Mouse (Mus musculus): ENCODE measurements around the gene Sh2d1b2. TPM values are rescaled to one million over a fixed set of nuclear protein-coding genes. Genes with fewer than 3 reads are reported as not detected.

Gene Sh2d1b2
- polyA plus RNA-seq, 1 experiment, result 0.04 TPM

- H3K27ac ChIP-seq (ENCODE audit: control insufficient read depth, insufficient read depth, low read length), result no peak overlapping the region
- H3K4me3 ChIP-seq (ENCODE audit: control insufficient read depth, insufficient read depth, low read length), result no peak overlapping the region
- H3K4me1 ChIP-seq (replicated peaks; ENCODE audit: control insufficient read depth, insufficient read depth, low read length), result no peaks in the 10 kb centered on the region
- 90% methylated on average over 5 of the region's 5 CpGs for WGBS
- TF ChIP-seq CTCF (IDR thresholded peaks at IDR 0.05; ENCODE audit: borderline replicate concordance, control insufficient read depth, extremely low read depth, insufficient read depth, low read length, poor library complexity) (no peak), POLR2A (IDR thresholded peaks at IDR 0.05; ENCODE audit: control insufficient read depth, extremely low read depth, insufficient read depth, low read length, poor library complexity) (no peak)
- no peaks in the 10 kb centered on the region for H3K36me3 ChIP-seq (ENCODE audit: control insufficient read depth, insufficient read depth, low read length)
- no peak for DNase-seq
- H3K27me3 ChIP-seq (ENCODE audit: control insufficient read depth, insufficient read depth, low read length), result no peaks in the 10 kb centered on the region
Measured at GRCm38 (mm10) chr1:170293257-170293656, 60.7 kb downstream of the Sh2d1b2 start.

GRCm38 (mm10) chr1:170294786-170295570 lies 62.4 kb downstream of the Sh2d1b2 start:
- TF ChIP-seq POLR2A (IDR thresholded peaks at IDR 0.05; ENCODE audit: control insufficient read depth, extremely low read depth, insufficient read depth, low read length, poor library complexity) (no peak), CTCF (IDR thresholded peaks at IDR 0.05; ENCODE audit: borderline replicate concordance, control insufficient read depth, extremely low read depth, insufficient read depth, low read length, poor library complexity) (no peak)
- WGBS, result 95% methylated on average over 15 of the region's 15 CpGs
- no peak for DNase-seq
- no peaks in the 10 kb centered on the region for H3K4me1 ChIP-seq (replicated peaks; ENCODE audit: control insufficient read depth, insufficient read depth, low read length)
- H3K4me3 ChIP-seq (ENCODE audit: control insufficient read depth, insufficient read depth, low read length), result no peak overlapping the region
- H3K27ac ChIP-seq (ENCODE audit: control insufficient read depth, insufficient read depth, low read length), result no peak overlapping the region
- H3K36me3 ChIP-seq (ENCODE audit: control insufficient read depth, insufficient read depth, low read length), result no peaks in the 10 kb centered on the region
- no peaks in the 10 kb centered on the region for H3K27me3 ChIP-seq (ENCODE audit: control insufficient read depth, insufficient read depth, low read length)

- H3K4me3 ChIP-seq (ENCODE audit: control insufficient read depth, insufficient read depth, low read length), result no peak overlapping the region
- 57% methylated on average over 4 of the region's 4 CpGs for WGBS
- H3K4me1 ChIP-seq (replicated peaks; ENCODE audit: control insufficient read depth, insufficient read depth, low read length), result no peaks in the 10 kb centered on the region
- H3K27me3 ChIP-seq (ENCODE audit: control insufficient read depth, insufficient read depth, low read length), result no peaks in the 10 kb centered on the region
- TF ChIP-seq CTCF (IDR thresholded peaks at IDR 0.05; ENCODE audit: borderline replicate concordance, control insufficient read depth, extremely low read depth, insufficient read depth, low read length, poor library complexity) (no peak), POLR2A (IDR thresholded peaks at IDR 0.05; ENCODE audit: control insufficient read depth, extremely low read depth, insufficient read depth, low read length, poor library complexity) (no peak)
- no peak overlapping the region for H3K27ac ChIP-seq (ENCODE audit: control insufficient read depth, insufficient read depth, low read length)
- DNase-seq, result no peak
- no peaks in the 10 kb centered on the region for H3K36me3 ChIP-seq (ENCODE audit: control insufficient read depth, insufficient read depth, low read length)
Measured at GRCm38 (mm10) chr1:170299496-170299895, 66.9 kb downstream of the Sh2d1b2 start.

- WGBS, result 96% methylated on average over 9 of the region's 9 CpGs
- DNase-seq, result no peak
- TF ChIP-seq POLR2A (IDR thresholded peaks at IDR 0.05; ENCODE audit: control insufficient read depth, extremely low read depth, insufficient read depth, low read length, poor library complexity) (no peak), CTCF (IDR thresholded peaks at IDR 0.05; ENCODE audit: borderline replicate concordance, control insufficient read depth, extremely low read depth, insufficient read depth, low read length, poor library complexity) (no peak)
- H3K4me1 ChIP-seq (replicated peaks; ENCODE audit: control insufficient read depth, insufficient read depth, low read length), result no peaks in the 10 kb centered on the region
- H3K27ac ChIP-seq (ENCODE audit: control insufficient read depth, insufficient read depth, low read length), result no peak overlapping the region
- H3K27me3 ChIP-seq (ENCODE audit: control insufficient read depth, insufficient read depth, low read length), result no peaks in the 10 kb centered on the region
- no peak overlapping the region for H3K4me3 ChIP-seq (ENCODE audit: control insufficient read depth, insufficient read depth, low read length)
- H3K36me3 ChIP-seq (ENCODE audit: control insufficient read depth, insufficient read depth, low read length), result no peaks in the 10 kb centered on the region
Measured at GRCm38 (mm10) chr1:170301686-170302085, 69.1 kb downstream of the Sh2d1b2 start.

- WGBS, result 93% methylated on average over 6 of the region's 6 CpGs
- Histone ChIP-seq H3K4me1 (replicated peaks; ENCODE audit: control insufficient read depth, insufficient read depth, low read length) (no peaks in the 10 kb centered on the region), H3K27me3 (ENCODE audit: control insufficient read depth, insufficient read depth, low read length) (no peaks in the 10 kb centered on the region), H3K27ac (ENCODE audit: control insufficient read depth, insufficient read depth, low read length) (no peak overlapping the region), H3K36me3 (ENCODE audit: control insufficient read depth, insufficient read depth, low read length) (no peaks in the 10 kb centered on the region), H3K4me3 (ENCODE audit: control insufficient read depth, insufficient read depth, low read length) (no peak overlapping the region)
- TF ChIP-seq CTCF (IDR thresholded peaks at IDR 0.05; ENCODE audit: borderline replicate concordance, control insufficient read depth, extremely low read depth, insufficient read depth, low read length, poor library complexity) (no peak), POLR2A (IDR thresholded peaks at IDR 0.05; ENCODE audit: control insufficient read depth, extremely low read depth, insufficient read depth, low read length, poor library complexity) (no peak)
- DNase-seq, result no peak
Measured at GRCm38 (mm10) chr1:170302456-170302855, 69.9 kb downstream of the Sh2d1b2 start.

GRCm38 (mm10) chr1:170303103-170303502 lies 70.6 kb downstream of the Sh2d1b2 start:
- 96% methylated on average over 6 of the region's 6 CpGs for WGBS
- Histone ChIP-seq H3K4me1 (replicated peaks; ENCODE audit: control insufficient read depth, insufficient read depth, low read length) (no peaks in the 10 kb centered on the region), H3K27ac (ENCODE audit: control insufficient read depth, insufficient read depth, low read length) (no peak overlapping the region), H3K4me3 (ENCODE audit: control insufficient read depth, insufficient read depth, low read length) (no peak overlapping the region), H3K36me3 (ENCODE audit: control insufficient read depth, insufficient read depth, low read length) (no peaks in the 10 kb centered on the region), H3K27me3 (ENCODE audit: control insufficient read depth, insufficient read depth, low read length) (no peaks in the 10 kb centered on the region)
- TF ChIP-seq CTCF (IDR thresholded peaks at IDR 0.05; ENCODE audit: borderline replicate concordance, control insufficient read depth, extremely low read depth, insufficient read depth, low read length, poor library complexity) (no peak), POLR2A (IDR thresholded peaks at IDR 0.05; ENCODE audit: control insufficient read depth, extremely low read depth, insufficient read depth, low read length, poor library complexity) (no peak)
- DNase-seq, result no peak

Other genes starting within 250 kb of the Sh2d1b2 start
- gene Ddr2, start 122.0 kb upstream of the Sh2d1b2 start, polyA plus RNA-seq (2012; rRNA removed), result 3.6 and 4.2 TPM in 2 replicates
- gene Uap1, start 57.8 kb upstream of the Sh2d1b2 start, polyA plus RNA-seq (2012; rRNA removed), result 16.1 and 17.3 TPM in 2 replicates
- 16.3 and 16.8 TPM in 2 replicates for gene Uhmk1, start 17.4 kb upstream of the Sh2d1b2 start, polyA plus RNA-seq (2012; rRNA removed)
- gene Sh2d1b1, start 44.6 kb downstream of the Sh2d1b2 start, polyA plus RNA-seq (2012; rRNA removed), result 0.48 and 0.71 TPM in 2 replicates
- gene Gm7694, start 73.6 kb downstream of the Sh2d1b2 start, polyA plus RNA-seq (2012; rRNA removed), result 1.2 and 1.3 TPM in 2 replicates
- gene Spata46, start 76.1 kb downstream of the Sh2d1b2 start, polyA plus RNA-seq (2012; rRNA removed), result 0.32 TPM in 1 of 2 replicates, not detected in the other